Mouse (Mus musculus): ENCODE data around the gene Pip4k2a.

The Pip4k2a gene

DNA sequence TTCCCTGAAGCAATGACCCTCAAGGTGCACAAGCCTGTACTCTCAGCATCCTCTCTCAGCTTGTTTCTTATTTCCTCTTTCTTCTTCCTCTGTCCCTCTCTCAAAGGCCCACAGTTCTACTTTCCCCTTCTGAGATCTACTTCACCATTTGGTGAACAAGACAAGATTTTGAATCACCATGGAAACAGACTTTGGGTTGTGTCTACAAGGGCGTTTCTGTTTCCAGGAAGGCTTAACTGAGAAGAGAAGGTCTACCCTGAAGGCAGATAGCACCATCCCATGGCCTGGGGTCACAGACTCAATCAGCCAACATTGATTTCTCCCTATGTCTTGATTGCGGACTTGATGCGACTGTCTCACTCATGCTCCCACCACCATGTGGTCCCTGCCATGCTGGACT, 9.0 kb downstream of the Pip4k2a start:
- no peak for TF ChIP-seq GATA4 (IDR thresholded peaks at IDR 0.05; ENCODE audit: insufficient replicate concordance, low read length)

DNA sequence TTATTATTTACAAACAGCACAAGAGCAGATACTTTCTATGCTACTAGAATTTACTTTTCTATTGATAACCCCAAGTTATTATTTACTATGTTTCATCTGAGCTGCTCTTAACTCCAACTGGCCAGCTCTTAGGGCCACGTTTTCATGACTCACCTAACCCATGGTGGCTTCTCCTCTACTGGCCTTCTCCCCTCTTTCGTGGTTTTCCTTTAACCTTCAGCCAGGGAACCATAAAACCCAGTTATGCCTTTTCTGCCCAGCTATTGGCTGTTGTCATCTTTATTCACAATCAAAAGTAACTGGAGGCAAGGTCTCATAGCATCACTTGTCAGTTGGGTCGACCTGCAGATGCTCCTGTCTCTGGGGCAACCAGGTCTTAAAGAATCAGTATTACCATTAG, 12.4 kb downstream of the Pip4k2a start:
- no peak for TF ChIP-seq GATA4 (IDR thresholded peaks at IDR 0.05; ENCODE audit: insufficient replicate concordance, low read length)

DNA sequence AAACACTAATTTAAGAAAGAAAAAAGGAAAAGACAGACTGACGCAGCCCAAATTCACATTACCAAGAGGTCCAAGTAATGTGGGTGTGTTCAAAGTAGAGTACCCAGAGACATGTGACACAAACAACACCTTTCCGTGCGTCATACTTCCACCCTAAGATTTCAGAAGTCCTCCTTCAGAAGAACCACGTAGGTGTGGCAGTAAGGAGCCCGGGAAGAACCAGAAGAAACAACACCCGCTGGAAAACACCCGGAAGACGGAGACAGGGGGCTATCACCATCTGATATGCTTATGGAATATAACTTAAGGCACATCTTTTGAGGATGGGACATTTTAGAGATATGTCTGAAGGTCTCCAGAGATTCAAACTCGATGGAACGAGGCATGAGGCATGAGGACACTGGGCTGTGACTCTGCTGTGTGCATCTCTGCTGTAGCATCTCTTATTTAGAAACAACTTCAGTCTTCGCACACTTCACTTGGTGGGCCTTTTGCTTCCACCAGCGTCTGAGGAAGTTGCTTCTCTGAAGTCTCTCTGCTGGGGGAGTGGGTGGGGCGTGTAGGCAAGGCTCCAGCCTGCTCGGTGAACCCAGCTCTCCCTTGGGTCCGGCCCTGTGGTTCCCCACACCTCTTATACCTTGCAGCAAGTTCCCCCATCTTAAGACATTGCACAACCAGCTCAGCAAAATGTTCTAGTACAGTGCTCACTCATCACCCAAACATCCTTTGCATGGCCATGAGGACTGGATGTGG, 13.7 kb downstream of the Pip4k2a start:
- no peak for TF ChIP-seq GATA4 (IDR thresholded peaks at IDR 0.05; ENCODE audit: insufficient replicate concordance, low read length)

DNA sequence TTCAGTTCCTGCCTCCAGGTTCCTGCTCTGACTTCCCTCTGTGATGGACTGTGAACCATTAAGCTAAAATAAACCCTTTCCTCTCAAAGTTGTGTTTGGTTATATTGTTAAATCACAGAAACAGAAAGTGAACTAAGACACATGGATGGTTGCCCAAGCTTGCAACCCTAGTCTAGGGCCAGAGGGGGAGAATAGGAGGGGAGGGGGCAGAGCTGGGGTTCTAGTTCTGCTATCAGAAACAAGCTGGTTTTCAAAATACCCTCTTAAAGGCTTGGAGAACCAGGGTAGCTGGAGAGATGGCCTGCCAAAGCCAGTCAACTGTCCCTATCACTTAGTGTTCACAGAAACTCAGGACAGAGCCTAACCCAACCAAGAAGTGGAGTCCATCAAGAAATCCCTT, 14.4 kb downstream of the Pip4k2a start:
- TF ChIP-seq GATA4 (IDR thresholded peaks at IDR 0.05; ENCODE audit: insufficient replicate concordance, low read length), result no peak

DNA sequence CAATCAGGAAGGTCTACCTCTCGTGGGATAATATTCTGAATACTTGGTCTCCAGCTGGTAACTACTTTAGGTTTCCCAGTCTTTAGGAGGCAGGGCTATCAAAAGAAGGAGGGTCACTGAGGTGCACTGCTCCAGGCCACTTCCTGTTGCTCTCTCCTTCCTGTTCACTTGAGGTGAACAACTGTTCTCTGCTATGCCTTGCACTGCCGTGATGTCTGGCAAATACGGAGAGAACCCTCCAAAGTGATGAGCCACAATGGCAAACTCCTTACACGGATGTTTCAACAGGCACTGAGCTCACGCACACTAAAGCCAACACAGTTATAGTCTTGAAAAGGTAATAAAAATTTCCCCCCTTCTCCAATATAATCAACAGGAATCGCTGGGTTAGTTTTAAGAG, 15.3 kb downstream of the Pip4k2a start:
- TF ChIP-seq GATA4 (IDR thresholded peaks at IDR 0.05; ENCODE audit: insufficient replicate concordance, low read length), result no peak

DNA sequence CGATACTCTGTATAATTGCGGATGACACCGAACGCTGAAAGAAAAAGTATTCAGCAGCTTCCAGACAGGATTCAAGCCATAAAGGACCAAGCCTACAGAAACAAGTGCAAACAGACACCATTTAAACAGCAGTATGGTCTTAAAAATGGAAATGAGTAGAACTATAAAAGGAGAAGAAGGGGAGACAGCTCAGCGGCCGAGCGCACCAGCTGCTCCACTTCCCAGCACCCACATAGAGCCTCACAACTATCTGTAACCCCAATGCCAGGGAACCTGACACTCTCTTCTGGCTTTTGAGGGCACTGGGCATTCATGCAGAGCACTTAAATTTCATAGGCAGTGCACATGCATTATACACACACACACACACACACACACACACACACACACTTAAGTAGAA, 18.3 kb downstream of the Pip4k2a start:
- TF ChIP-seq GATA4 (IDR thresholded peaks at IDR 0.05; ENCODE audit: insufficient replicate concordance, low read length), result no peak

DNA sequence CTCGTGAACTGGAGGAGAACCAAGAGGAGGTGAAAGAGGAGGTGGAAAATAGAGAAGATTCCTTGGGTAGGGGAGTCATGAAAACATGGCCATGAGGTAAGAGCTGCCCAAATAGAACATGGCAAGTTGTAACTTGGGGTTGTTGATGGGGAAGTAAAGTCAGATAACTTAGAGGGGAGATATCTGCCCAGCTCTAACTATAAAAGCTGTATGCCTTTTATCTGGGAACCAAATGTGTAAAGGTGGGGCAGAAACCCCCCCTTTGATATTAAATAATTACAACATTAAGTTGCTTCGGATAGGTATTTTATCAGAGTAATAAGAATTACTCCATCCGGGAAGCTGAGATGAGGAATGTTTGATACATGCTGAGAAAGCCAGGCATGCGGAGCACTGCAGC, 18.9 kb downstream of the Pip4k2a start:
- TF ChIP-seq GATA4 (IDR thresholded peaks at IDR 0.05; ENCODE audit: insufficient replicate concordance, low read length), result no peak

DNA sequence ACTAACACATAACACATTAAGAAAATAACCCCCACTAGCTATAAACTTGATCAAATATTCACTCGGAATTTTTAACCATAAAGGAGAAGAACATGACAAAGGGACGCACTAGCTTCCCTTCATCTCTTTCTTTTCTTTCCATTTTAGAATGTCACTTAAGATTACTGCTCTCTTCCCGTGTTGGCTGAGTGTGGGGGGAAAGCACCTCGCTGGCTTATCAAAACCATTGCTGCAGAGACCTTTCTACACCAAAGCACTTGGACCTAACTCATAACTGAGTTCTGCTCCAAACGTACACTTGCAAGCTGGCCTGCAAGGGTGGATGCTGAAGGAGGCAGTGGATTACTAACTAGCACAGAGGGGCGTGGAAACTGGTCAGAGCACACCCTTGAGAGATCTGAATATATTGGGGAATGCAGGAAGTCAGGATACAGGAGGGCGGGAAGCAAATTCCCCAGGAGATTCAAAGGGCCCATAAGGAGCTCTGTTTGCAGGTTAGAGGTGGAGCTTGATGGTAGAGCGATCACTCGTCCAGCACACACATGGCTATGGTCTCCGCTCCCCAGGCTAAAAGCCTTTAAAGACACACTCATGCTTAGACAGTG, 20.6 kb downstream of the Pip4k2a start:
- TF ChIP-seq GATA4 (IDR thresholded peaks at IDR 0.05; ENCODE audit: insufficient replicate concordance, low read length), result no peak

DNA sequence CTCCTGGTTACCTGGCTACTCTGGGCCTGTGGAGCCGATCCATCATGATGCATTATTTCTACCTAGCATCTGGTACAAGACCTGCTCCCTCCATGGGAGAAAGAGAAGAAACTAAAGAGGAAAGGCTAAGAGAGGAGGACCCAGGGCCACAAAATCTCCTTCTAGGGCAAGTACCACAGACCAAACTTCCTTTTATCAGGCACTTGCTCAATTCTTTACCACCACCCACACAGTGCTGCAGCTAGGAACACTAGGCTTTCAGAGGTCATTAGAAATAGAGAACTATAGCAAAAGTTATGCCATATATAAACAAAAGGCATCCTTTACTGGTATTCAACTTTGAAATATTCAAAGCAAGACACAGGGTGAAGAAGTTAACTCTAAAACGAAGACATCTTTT, 21.8 kb downstream of the Pip4k2a start:
- no peak for TF ChIP-seq GATA4 (IDR thresholded peaks at IDR 0.05; ENCODE audit: insufficient replicate concordance, low read length)

DNA sequence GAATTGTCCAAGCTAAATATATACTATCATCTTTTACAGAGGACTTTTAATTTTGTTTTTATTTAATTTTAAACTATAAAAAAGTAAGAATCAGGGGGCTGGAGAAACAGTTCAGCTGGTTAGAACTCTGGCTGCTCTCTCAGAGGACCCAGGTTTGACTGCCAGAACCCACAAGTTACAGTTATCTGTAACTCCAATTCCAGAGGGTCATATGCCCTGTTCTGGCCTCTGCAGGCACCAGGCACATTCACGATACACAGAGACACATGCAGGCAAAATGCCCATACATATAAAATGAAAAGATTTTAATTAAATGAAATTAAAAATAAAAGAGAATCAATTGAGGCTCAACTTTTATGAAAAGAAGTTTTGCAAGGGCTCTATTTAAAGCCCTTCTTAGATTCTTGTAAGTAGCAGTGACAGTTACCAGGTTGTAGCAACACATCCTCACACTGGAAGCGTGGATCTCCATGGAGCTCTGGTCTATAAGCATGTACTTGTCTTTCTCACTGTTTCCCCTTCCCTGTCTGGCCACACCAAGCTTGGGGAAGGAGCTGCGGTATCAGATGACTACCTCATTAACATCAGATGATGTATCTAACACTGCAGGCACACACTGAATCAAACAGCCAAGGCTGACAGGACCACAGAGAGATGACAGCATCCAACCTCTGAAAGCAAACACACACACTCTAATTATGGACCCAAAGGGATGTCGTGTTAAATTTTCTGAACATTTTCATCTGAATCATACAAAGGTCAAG, 22.9 kb downstream of the Pip4k2a start:
- TF ChIP-seq GATA4 (IDR thresholded peaks at IDR 0.05; ENCODE audit: insufficient replicate concordance, low read length), result no peak

DNA sequence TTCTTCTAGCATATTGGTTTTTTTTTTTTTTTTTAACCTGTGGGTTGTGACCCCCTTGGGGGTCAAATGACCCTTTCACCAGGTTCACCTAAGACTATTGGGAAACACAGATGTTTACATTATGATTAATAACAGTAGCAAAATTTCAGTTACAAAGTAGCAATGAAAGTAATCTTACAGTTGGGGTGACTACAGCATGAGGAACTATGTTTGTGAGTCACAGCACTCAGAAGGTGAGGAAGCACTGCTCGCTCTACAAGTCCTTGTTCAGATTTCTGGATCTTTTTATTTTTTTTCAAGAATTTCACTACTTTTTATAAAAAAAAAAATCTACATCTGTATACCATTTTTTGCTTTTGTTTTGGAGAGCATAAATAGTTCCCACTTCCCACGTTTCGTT, 26.4 kb downstream of the Pip4k2a start:
- TF ChIP-seq GATA4 (IDR thresholded peaks at IDR 0.05; ENCODE audit: insufficient replicate concordance, low read length), result no peak

DNA sequence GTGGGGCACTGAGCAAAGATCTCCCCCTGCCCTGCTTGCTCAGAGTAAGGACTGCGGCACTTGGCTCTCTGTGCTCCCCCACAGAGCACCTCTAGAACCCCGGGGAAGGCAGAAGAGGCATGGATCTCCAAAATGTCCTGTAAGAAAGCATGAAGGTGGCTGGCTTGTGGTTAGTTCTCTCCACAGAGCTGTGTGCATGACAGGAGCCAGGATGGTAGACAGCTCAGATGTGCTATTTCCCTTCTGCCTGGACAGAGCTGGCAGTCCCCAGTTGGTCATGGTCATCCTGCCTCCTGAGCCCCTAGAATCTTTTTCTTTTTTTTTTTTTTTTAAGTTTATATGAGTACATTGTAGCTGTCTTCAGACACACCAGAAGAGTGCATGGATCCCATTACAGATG, 27.5 kb downstream of the Pip4k2a start:
- TF ChIP-seq GATA4 (IDR thresholded peaks at IDR 0.05; ENCODE audit: insufficient replicate concordance, low read length), result no peak

DNA sequence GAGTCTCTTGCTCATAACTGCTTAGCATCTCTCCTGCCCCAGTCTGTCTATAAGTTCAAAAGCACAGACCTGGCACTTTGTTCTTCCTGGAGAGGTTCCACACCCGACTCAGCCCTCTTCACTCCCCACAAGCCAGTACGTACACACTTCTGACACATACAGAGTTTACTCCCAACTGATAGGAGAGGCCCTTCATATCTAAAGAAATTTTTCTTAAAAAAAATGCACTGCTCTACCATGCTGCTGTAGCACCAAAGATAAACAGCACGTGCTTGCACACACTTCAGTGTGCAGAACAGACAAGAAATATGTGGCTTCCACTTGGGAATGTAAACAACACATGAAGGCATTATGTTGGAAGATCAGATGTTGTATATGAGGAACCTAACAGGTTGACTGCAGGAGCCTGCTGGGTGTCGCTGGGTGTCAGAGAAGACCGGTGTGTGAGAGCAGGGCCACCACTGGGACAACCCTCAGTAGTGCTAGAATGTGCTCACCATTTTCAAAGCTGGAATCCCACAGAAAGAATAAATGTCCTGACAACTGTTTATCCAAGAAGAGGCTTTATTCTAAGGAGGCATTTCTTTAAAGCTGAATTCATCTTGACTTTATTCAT, 28.8 kb downstream of the Pip4k2a start:
- TF ChIP-seq GATA4 (IDR thresholded peaks at IDR 0.05; ENCODE audit: insufficient replicate concordance, low read length), result no peak

DNA sequence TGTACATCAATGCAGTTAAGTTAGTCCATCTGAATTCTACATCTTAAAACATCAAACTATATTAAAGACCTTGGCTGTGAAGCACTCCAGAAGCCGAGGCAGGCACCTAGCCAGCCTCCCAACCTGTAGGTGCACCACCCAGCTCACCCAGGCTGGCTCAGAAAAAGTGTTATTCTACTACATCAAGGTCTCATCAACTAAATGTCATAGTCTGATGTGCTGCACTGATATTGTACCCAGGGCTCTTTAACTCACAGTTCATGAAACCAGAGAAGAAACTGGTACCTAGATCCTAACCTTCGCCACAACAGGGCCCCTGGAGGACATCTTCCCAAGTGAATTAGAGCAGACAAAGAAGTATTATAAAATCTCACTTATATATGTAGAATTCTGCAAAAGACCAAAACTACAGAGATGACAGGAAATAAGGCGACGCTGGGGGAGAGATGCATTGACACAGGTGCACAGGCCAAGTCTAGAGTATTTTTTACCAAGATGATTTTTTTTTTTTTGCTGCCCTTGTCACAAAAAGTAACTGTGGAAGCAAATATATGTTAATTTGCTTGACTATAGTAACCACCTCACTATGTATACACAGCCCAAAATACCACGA, 30.4 kb downstream of the Pip4k2a start:
- TF ChIP-seq GATA4 (IDR thresholded peaks at IDR 0.05; ENCODE audit: insufficient replicate concordance, low read length), result no peak

DNA sequence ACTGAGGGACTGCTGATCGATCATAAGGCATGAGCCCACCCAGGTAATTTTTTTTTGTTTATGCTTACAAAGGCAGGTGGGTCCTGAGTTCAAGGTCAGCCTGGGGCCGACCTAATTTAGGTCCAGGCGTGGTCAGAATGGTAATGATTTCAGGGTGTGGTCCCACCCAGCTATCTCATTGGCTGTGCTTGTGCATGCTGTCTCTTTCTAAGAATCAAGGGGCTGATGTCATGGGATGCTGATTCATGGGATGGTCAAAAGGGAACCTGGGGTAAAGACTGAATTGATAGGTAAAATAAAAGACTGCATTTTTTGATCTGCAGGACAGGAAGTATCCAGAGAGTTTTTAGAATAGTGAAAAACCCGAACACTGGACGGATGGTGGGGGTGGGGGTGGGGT, 31.4 kb downstream of the Pip4k2a start:
- no peak for TF ChIP-seq GATA4 (IDR thresholded peaks at IDR 0.05; ENCODE audit: insufficient replicate concordance, low read length)

Data from liver, adult (tissue).